Mouse (Mus musculus): Measurements from ENCODE around the gene Atp5g1.

GRCm38 (mm10) chr11:96092674-96093291 lies 17.3 kb upstream of the Atp5g1 start:
- TF ChIP-seq CTCF (IDR thresholded peaks at IDR 0.05; ENCODE audit: borderline replicate concordance, insufficient read depth, low read length) (no peak), POLR2A (IDR thresholded peaks at IDR 0.05; ENCODE audit: low read depth, low read length) (no peak)
